Mouse (Mus musculus): ENCODE data around the gene Maco1.

DNA sequence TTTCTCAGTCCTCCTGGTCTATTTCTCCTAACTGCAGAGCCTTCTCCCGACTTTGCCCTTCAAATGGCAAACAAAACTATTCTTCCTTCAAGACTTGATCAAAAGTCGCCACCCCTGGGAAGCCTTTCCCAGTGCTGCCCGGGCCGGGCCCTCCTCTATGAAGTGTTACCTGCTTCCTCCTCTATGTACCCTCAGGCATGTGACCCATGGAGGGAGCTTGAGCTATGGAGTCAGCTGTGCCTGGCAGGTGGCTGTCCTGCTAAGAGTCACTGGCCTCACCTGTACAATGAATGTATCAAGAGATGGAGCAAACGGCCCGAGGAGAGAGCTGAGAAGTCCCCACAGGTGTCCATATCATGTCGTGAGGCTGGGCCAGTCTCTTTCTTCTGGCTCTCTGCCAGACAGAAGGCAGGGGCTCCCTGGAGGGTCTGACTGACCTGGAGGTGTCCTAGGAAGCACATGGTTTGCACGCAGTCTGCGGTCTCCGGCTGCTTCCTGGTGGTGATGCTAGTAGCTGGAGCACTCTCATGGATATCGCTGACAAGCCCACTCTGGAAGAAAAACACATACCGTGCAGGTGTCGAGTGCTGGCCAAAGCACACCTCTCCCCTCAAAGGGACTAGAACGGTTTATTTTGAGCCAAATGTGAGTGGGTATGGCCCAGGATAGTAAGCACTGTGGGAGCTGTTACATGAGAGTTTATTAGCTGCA, 77.8 kb downstream of the Maco1 start:
- TF ChIP-seq CTCF (IDR thresholded peaks at IDR 0.05; ENCODE audit: borderline replicate concordance, insufficient read depth, low read length) (no peak), POLR2A (IDR thresholded peaks at IDR 0.05; ENCODE audit: low read depth, low read length) (no peak)

Measured in embryonic fibroblast, embryonic 13.5 days (primary cell).